Mouse (Mus musculus) stomach, embryonic 15.5 days (tissue): ENCODE data around the gene Htr7. TPM values are rescaled to one million over a fixed set of nuclear protein-coding genes. Genes with fewer than 3 reads are reported as not detected.

Source experiments
- ATAC-seq: fragments of 200-750 bp; cut with Nextera tagmentation; 2 replicates; pipeline ENCODE4 v1.8.0; 2017; ENCODE audit warnings: low read depth, moderate number of reproducible peaks, moderate TSS enrichment; ENCODE audit not compliant: insufficient read depth, low FRiP score
- H3K27ac ChIP-seq: fragments of 300-500 bp; sonication (generic); 2 replicates; pipeline ENCODE4 v1.5.1; 2015; ENCODE audit warnings: mild to moderate bottlenecking, inconsistent platforms
- H3K27me3 ChIP-seq: fragments of 300-500 bp; sonication (generic); replicated peaks from 2 replicates; pipeline ENCODE4 v1.6.1; 2015; ENCODE audit warnings: inconsistent platforms
- H3K36me3 ChIP-seq: fragments of 300-500 bp; sonication (generic); 2 replicates; pipeline ENCODE4 v1.6.1; 2015; ENCODE audit warnings: inconsistent platforms
- H3K4me1 ChIP-seq: fragments of 300-500 bp; sonication (generic); 2 replicates; pipeline ENCODE4 v1.6.1; 2015; ENCODE audit warnings: inconsistent platforms
- H3K4me2 ChIP-seq: fragments of 300-500 bp; sonication (generic); 2 replicates; pipeline ENCODE4 v1.6.1; 2015; ENCODE audit warnings: mild to moderate bottlenecking, inconsistent platforms
- H3K4me3 ChIP-seq: fragments of 300-500 bp; sonication (generic); replicated peaks from 2 replicates; pipeline ENCODE4 v1.5.1; 2015; ENCODE audit warnings: inconsistent platforms
- H3K9ac ChIP-seq: fragments of 300-500 bp; sonication (generic); 2 replicates; pipeline ENCODE4 v1.6.1; 2015; ENCODE audit warnings: inconsistent platforms
- H3K9me3 ChIP-seq: fragments of 300-500 bp; sonication (generic); 2 replicates; pipeline ENCODE4 v1.6.1; 2016; ENCODE audit warnings: inconsistent platforms
- WGBS: fragments of 180-500 bp; shearing (Covaris S2); methylation state at CpG from one replicate; pipeline ENCODE4 v1.1.7; 2015; 5-methylcytosine and 5-hydroxymethylcytosine counted together
- polyA plus RNA-seq: library from polyadenylated mRNA; unstranded; fragments of >200 nt; fragmentation: Nextera tagmentation; extraction: Ambion mirVana; gene quantifications from 2 replicates; pipeline ENCODE4 v1.2.1, GENCODE M21; 2015

Gene Htr7
- polyA plus RNA-seq, 1 experiment from 2014 or later, result 0.08 TPM

DNA sequence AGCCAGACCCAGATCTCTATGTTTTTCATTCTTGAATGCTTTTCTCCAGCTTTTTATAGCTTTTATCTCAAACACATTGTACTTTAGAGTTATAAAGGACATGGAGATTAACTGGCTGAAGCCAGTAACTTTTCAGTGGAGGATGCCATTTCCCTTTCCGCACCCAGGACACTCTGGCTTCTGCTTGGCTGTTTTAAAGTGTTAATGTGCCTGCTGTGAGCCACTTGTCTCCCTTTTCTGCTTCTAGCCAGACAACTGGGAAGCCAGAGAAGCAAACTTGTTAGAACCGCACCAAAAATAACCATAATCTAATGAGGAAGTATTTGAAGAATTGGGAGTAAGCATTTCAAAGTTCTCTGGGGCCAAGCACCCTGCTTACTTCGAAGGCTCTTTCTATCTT, 42.5 kb downstream of the Htr7 start:
- no peaks in the 10 kb centered on the region for H3K36me3 ChIP-seq
- no peaks in the 10 kb centered on the region for H3K9me3 ChIP-seq
- H3K9ac ChIP-seq, result no peak overlapping the region
- no peaks in the 10 kb centered on the region for H3K4me1 ChIP-seq
- H3K27ac ChIP-seq, result no peak overlapping the region
- H3K4me3 ChIP-seq, result no peak overlapping the region
- 30% methylated on average over 3 of the region's 3 CpGs for WGBS
- no peak overlapping the region for H3K4me2 ChIP-seq
- no peaks in the 10 kb centered on the region for H3K27me3 ChIP-seq
- no peak for ATAC-seq

DNA sequence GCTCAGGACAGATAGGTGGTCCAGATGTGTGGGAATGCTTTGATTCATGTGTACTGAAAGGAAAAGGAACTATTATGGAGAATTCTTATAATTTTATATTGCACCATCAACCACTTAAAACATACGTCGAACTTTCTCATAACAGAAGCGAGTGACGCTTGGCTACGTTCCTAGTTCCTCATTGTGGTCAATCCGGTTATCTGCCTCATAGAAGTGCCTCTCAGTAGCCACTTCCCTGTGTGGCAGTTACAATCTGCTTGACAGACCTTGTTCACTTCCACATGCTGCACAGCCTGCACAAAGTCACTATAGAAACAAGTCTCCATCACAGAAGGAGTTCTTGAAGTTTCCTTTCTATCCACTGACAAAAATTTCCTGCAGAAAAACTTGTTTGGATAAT, 51.0 kb downstream of the Htr7 start:
- Histone ChIP-seq H3K27ac (no peak overlapping the region), H3K4me2 (no peak overlapping the region), H3K4me3 (no peak overlapping the region), H3K4me1 (no peaks in the 10 kb centered on the region), H3K27me3 (no peaks in the 10 kb centered on the region), H3K9ac (no peak overlapping the region), H3K9me3 (no peaks in the 10 kb centered on the region), H3K36me3 (no peaks in the 10 kb centered on the region)
- WGBS, result 78% methylated on average over 6 of the region's 6 CpGs
- ATAC-seq, result no peak

DNA sequence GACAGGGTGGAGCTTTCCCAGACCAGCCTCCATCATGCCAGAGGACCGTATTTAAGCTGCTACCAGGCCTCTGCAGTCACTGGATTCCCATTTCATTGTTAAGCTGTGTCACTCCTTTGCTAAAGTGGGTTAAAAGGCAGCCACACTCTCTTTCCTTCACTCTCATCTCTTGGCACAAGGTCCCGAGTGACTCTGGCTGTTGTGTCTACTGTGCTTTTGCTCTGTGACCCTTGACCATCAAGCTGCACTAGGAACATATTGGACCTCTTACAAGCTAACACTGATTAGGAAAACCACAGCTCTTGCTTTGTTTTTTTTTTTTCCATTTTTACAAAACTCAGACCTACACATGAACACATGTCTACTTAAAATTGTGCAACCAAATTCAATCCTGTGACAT, 52.3 kb downstream of the Htr7 start:
- 42% methylated on average over 2 of the region's 2 CpGs for WGBS
- no peak for ATAC-seq

DNA sequence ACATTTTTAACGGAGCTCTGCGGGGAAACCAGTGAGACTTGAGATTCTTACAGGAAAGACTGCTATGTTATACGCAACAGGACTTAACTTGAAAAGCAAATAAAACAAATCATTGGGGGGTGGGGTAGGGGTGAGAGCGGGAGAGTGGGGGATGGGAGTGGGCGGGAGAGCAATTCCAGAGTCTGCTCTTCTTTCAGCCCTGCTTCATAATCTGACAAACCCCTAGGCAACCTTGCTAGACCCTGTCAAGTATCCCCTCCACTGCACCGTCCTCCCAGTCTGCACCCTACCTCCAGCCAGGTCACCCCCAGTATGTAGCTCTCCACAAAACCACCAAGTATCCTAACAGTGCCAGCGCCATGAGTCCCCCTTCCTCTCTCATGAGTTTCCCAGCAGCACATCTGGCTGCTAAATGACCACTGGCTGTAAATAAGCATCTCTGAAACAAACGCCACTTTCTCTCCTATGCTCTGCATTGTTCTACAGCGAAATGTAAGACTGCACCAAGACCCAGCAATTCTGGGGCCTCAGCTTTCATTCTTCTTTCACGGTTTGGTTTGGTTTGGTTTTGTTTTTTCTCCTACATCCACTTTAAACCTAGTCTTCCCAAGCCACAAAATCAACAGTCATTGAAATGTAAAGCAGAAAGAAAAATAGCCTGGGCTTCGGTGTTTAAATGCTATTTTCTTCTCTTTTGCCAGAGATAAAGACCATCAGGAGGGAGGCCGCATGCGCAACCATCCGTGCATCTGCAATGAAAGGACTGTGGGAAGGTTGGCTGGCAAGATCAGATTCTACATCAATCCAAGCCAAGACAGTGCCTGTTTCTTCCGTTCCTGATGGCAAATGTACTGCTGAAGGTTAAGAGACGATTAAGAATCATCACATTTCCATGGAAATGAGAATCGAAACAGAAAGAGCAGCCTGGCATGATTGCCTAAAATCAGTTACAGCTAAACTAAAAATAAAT, 54.5 kb downstream of the Htr7 start:
- WGBS, result 47% methylated on average over 17 of the region's 17 CpGs
- Histone ChIP-seq H3K4me2 (no peak overlapping the region), H3K9ac (no peak overlapping the region), H3K36me3 (no peaks in the 10 kb centered on the region), H3K27me3 (no peaks in the 10 kb centered on the region), H3K4me1 (no peaks in the 10 kb centered on the region), H3K4me3 (no peak overlapping the region), H3K27ac (no peak overlapping the region), H3K9me3 (no peaks in the 10 kb centered on the region)
- ATAC-seq, result no peak

More for the DNA sequence above, 52.3 kb downstream of the Htr7 start:
- no peak overlapping the region for H3K9ac ChIP-seq
- no peaks in the 10 kb centered on the region for H3K9me3 ChIP-seq
- H3K4me3 ChIP-seq, result no peak overlapping the region
- H3K4me2 ChIP-seq, result no peak overlapping the region
- H3K4me1 ChIP-seq, result no peaks in the 10 kb centered on the region
- H3K27me3 ChIP-seq, result no peaks in the 10 kb centered on the region
- no peak overlapping the region for H3K27ac ChIP-seq
- no peaks in the 10 kb centered on the region for H3K36me3 ChIP-seq

DNA sequence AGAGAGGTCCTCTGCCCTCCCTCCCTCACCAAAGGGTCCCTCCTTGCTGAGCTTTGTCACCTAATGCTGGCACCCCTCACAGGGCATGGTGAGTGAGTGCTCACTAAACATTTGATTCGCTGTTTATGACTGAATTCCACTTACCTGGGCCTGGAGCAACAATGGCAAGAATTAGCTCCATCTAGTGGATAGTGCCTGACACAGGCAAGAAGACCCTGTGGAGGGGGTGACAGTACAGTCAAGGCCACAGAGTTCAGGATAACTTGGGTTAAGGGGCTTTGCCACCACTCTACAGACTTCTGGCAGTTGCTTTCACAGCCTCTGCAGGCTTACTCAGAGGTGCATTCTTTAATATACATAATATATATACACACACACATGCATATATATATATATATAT, 55.8 kb downstream of the Htr7 start:
- Histone ChIP-seq H3K36me3 (no peaks in the 10 kb centered on the region), H3K9ac (no peak overlapping the region), H3K27ac (no peak overlapping the region), H3K4me1 (no peaks in the 10 kb centered on the region), H3K9me3 (no peaks in the 10 kb centered on the region), H3K4me3 (no peak overlapping the region), H3K4me2 (no peak overlapping the region), H3K27me3 (no peaks in the 10 kb centered on the region)
- ATAC-seq, result no peak
- WGBS, result 44% methylated on average over 1 of the region's 1 CpGs

DNA sequence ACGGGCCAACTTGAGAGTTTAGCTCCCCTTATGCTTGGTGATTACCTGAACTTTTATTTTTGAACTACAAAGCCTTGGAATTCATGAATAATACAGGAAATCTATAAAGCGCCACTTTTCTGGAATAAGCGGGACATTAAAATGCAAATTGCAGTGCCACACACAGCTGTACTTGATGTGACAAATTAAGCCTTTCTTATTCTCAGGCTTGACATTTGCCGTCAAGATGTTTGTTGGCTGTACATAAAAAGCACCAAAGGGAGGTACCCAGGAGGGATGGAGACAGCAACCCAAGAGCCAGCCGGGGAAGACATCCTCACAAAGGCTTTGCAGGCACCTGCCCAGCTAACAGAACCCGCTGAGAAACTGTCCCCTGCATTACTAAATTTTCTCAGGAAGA, 56.4 kb downstream of the Htr7 start:
- Histone ChIP-seq H3K27me3 (no peaks in the 10 kb centered on the region), H3K4me3 (no peak overlapping the region), H3K36me3 (no peaks in the 10 kb centered on the region), H3K9ac (no peak overlapping the region), H3K4me2 (no peak overlapping the region), H3K27ac (no peak overlapping the region), H3K4me1 (no peaks in the 10 kb centered on the region), H3K9me3 (no peaks in the 10 kb centered on the region)
- 88% methylated on average over 6 of the region's 6 CpGs for WGBS
- ATAC-seq, result no peak

DNA sequence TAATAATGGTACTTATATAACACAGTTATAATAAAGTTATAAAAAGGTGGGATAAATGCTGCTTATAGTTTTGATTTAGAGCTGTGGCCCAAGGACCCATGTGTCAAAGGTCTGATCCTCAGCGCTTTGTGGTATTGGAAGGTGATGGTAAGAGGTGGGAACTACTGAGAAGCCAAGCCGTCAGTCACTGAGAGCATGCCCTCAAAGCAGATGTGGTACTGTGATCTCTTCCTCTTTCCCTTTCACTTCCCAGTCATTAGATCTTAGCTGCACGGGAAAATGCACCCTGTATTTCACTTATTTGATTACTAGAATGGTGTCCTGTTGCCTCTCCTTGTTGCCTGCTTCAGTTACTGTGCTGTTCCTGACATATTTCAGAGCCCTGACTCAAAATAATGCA, 59.9 kb downstream of the Htr7 start:
- ATAC-seq, result no peak
- H3K27ac ChIP-seq, result no peak overlapping the region
- H3K4me2 ChIP-seq, result no peak overlapping the region
- WGBS, result 68% methylated on average over 3 of the region's 3 CpGs
- H3K9me3 ChIP-seq, result no peaks in the 10 kb centered on the region
- H3K36me3 ChIP-seq, result no peaks in the 10 kb centered on the region
- H3K4me1 ChIP-seq, result no peaks in the 10 kb centered on the region
- H3K27me3 ChIP-seq, result no peaks in the 10 kb centered on the region
- H3K9ac ChIP-seq, result no peak overlapping the region
- H3K4me3 ChIP-seq, result no peak overlapping the region

DNA sequence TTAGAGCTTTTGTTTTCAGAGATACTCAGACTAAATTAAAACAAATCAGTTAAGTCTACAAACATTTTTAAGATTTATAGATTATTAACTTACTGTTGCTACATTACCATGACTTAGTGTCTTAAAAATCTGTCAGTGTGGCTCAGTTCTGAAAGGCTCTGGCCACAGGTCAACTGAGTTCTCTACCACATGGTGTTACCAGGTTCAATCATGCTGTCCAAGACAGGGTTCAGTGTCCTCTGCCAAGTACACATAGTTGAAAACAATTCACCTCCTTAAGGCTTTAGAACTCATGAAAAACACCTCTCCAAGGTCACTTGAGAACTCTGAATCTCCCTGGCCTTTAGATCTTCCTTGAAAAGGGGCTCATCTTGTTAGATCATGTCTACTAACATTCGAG, 69.8 kb downstream of the Htr7 start:
- H3K9ac ChIP-seq, result no peak overlapping the region
- no peaks in the 10 kb centered on the region for H3K4me1 ChIP-seq
- no peak overlapping the region for H3K27ac ChIP-seq
- no peak for ATAC-seq
- H3K4me3 ChIP-seq, result no peak overlapping the region
- H3K36me3 ChIP-seq, result no peaks in the 10 kb centered on the region
- H3K9me3 ChIP-seq, result no peaks in the 10 kb centered on the region
- no peaks in the 10 kb centered on the region for H3K27me3 ChIP-seq
- WGBS, result 79% methylated on average over 1 of the region's 1 CpGs
- no peak overlapping the region for H3K4me2 ChIP-seq

DNA sequence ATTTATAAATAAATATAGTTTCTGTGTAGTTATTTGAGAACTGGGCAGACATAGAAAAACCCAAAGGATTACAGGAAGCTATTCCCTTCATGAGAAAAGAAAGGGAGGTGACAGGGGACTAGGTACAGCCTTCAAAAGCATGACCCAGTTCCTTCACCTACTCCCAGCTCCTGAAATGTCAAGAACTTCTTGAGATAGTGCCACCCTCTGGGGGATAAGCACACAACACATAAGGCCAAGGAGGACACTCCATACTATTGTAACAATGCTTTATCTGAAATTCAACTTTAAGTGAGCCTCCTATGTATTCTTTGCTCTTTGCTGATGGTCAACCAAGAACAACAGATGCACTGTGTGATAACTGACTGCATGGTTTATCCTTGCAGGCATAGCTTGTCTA, 82.6 kb downstream of the Htr7 start:
- Histone ChIP-seq H3K27me3 (no peaks in the 10 kb centered on the region), H3K36me3 (no peaks in the 10 kb centered on the region), H3K4me1 (no peaks in the 10 kb centered on the region), H3K4me2 (no peak overlapping the region), H3K9ac (no peak overlapping the region), H3K27ac (no peak overlapping the region), H3K4me3 (no peak overlapping the region), H3K9me3 (no peaks in the 10 kb centered on the region)
- no peak for ATAC-seq

DNA sequence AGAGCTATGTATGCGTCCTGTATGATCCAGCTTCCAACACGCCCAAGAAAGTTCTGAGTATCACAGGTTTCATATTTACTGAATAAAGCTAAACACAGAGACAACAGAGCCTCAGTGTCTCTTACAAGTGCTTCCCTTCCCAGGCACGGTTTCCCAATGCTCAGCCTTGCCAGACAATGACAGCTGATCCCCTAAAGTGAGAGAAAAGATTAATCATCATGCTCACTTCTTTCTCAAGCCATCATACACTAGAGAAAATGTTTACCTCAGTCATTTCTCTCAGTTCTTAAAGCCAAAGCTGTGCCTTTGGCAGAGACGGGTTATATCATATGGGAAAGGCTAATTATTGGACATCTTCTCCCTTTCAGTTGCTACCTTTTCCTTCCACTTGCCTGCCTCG, 99.7 kb downstream of the Htr7 start:
- Histone ChIP-seq H3K36me3 (no peaks in the 10 kb centered on the region), H3K27me3 (no peaks in the 10 kb centered on the region), H3K4me3 (no peak overlapping the region), H3K9ac (no peak overlapping the region), H3K4me2 (no peak overlapping the region), H3K9me3 (no peaks in the 10 kb centered on the region), H3K27ac (no peak overlapping the region), H3K4me1 (no peaks in the 10 kb centered on the region)
- no peak for ATAC-seq
- 63% methylated on average over 5 of the region's 5 CpGs for WGBS

DNA sequence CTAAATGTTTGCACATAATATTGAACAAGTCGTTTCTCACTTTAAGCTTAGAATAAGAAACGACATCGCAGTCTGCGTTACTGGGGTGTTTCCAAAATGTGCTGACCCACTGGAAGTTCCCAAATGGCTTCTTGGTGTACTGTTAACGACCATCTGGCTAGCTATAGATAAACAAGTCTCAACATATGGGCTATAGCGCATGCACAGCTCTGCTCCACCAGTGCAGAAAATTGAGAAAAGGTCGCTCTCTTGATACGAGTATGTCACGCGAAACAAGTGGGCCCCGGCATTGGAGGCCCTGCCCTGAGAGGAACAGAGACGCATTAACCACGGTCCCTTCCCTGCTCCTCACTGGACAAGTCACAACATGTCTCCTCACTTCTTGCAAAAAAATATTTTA, 101.6 kb downstream of the Htr7 start:
- Histone ChIP-seq H3K9me3 (no peaks in the 10 kb centered on the region), H3K4me1 (no peaks in the 10 kb centered on the region), H3K9ac (no peak overlapping the region), H3K27me3 (no peaks in the 10 kb centered on the region), H3K4me3 (no peak overlapping the region), H3K36me3 (no peaks in the 10 kb centered on the region), H3K4me2 (no peak overlapping the region), H3K27ac (no peak overlapping the region)
- ATAC-seq, result no peak
- WGBS, result 81% methylated on average over 13 of the region's 13 CpGs

DNA sequence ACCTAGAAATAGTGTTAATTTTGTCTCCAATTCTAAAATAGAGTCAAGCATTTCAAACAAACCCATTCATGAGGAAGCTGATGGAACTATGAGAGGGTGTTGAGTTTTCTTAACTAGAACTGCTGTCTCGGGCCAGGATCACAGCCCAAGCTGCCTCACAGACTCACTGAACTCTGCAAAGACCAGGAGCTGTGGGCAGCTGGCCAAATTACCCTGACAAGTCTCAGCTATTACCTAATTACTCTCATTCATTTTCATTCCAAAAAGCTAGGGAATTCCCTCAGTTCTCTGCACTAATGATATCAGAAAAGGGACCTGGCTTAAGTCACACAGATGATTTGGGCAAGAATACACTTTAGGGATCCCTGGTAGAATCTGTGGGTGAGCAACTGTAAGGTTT, 107.4 kb downstream of the Htr7 start:
- Histone ChIP-seq H3K27me3 (no peaks in the 10 kb centered on the region), H3K9ac (no peak overlapping the region), H3K9me3 (no peaks in the 10 kb centered on the region), H3K27ac (no peak overlapping the region), H3K36me3 (no peaks in the 10 kb centered on the region), H3K4me1 (no peaks in the 10 kb centered on the region), H3K4me2 (no peak overlapping the region), H3K4me3 (no peak overlapping the region)
- 42% methylated on average over 1 of the region's 1 CpGs for WGBS
- no peak for ATAC-seq
